Mouse (Mus musculus) olfactory bulb, adult 2 months (tissue): ENCODE data around the gene Cd37. TPM values are rescaled to one million over a fixed set of nuclear protein-coding genes. Genes with fewer than 3 reads are reported as not detected.

ENCODE experiments used
- H3K27ac ChIP-seq: fragments of 200-500 bp; 2 replicates; pipeline ENCODE4 v1.5.1; 2012; ENCODE audit warnings: low read depth, low read length; ENCODE audit not compliant: insufficient read depth
- H3K4me1 ChIP-seq: fragments of 200-500 bp; 2 replicates; pipeline ENCODE4 v1.6.1; 2012; ENCODE audit warnings: low read length; ENCODE audit not compliant: control insufficient read depth, insufficient read depth
- H3K4me3 ChIP-seq: fragments of 200-500 bp; 2 replicates; pipeline ENCODE4 v1.5.1; 2012; ENCODE audit warnings: mild to moderate bottlenecking, low read depth, low read length, moderate library complexity; ENCODE audit not compliant: insufficient read depth
- CTCF ChIP-seq: fragments of 200-500 bp; IDR thresholded peaks from 2 replicates; pipeline ENCODE4 v1.5.1; 2012; ENCODE audit warnings: low read depth, mild to moderate bottlenecking, low read length, moderate library complexity; ENCODE audit not compliant: insufficient read depth
- POLR2A ChIP-seq: fragments of 200-500 bp; IDR thresholded peaks from 2 replicates; pipeline ENCODE4 v1.6.1; 2012; ENCODE audit warnings: mild to moderate bottlenecking, low read depth, low read length, moderate library complexity; ENCODE audit not compliant: insufficient read depth
- WGBS: fragments of 180-500 bp; shearing (Covaris S2); methylation state at CpG from one replicate; pipeline ENCODE4 v1.1.7; 2018; 5-methylcytosine and 5-hydroxymethylcytosine counted together
- polyA plus RNA-seq: library from polyadenylated mRNA; stranded (reverse); fragments of >200 nt; gene quantifications from 2 replicates; pipeline ENCODE4 v1.2.4, GENCODE M21; 2012; ENCODE audit warnings: low replicate concordance; ENCODE audit not compliant: missing spikeins, insufficient read depth, insufficient read length

Gene Cd37
- polyA plus RNA-seq, 1 experiment, result not detected

- WGBS, result 89% methylated on average over 7 of the region's 7 CpGs
These were observed 9.3 kb downstream of the Cd37 start for GRCm38 (mm10) chr7:45229459-45230203.

GRCm38 (mm10) chr7:45229046-45229445 is 9.9 kb downstream of the Cd37 start:
- no peak overlapping the region for H3K4me3 ChIP-seq
- no peak overlapping the region for H3K27ac ChIP-seq
- TF ChIP-seq POLR2A, result no peak
- no peak for TF ChIP-seq CTCF
- WGBS, result 97% methylated on average over 8 of the region's 8 CpGs
- H3K4me1 ChIP-seq, result peaks cover 2% of the 10 kb centered on the region

More at GRCm38 (mm10) chr7:45229459-45230203, 9.3 kb downstream of the Cd37 start:
- Histone ChIP-seq H3K4me3 (no peak overlapping the region), H3K27ac (no peak overlapping the region), H3K4me1 (peaks cover 5% of the 10 kb centered on the region)
- TF ChIP-seq CTCF (no peak), POLR2A (no peak)

GRCm38 (mm10) chr7:45228548-45228947 is 10.4 kb downstream of the Cd37 start:
- no peak overlapping the region for H3K27ac ChIP-seq
- H3K4me3 ChIP-seq, result no peak overlapping the region
- H3K4me1 ChIP-seq, result no peaks in the 10 kb centered on the region
- 97% methylated on average over 18 of the region's 18 CpGs for WGBS
- TF ChIP-seq POLR2A (no peak), CTCF (no peak)

- Histone ChIP-seq H3K4me3 (no peak overlapping the region), H3K4me1 (no peaks in the 10 kb centered on the region), H3K27ac (no peak overlapping the region)
- TF ChIP-seq CTCF (no peak), POLR2A (no peak)
- WGBS, result 97% methylated on average over 5 of the region's 5 CpGs
These were observed 12.5 kb downstream of the Cd37 start for GRCm38 (mm10) chr7:45226421-45226820.

- WGBS, result 90% methylated on average over 7 of the region's 7 CpGs
- Histone ChIP-seq H3K27ac (no peak overlapping the region), H3K4me1 (no peaks in the 10 kb centered on the region), H3K4me3 (no peak overlapping the region)
- TF ChIP-seq POLR2A (no peak), CTCF (no peak)
These were observed 14.1 kb downstream of the Cd37 start for GRCm38 (mm10) chr7:45224826-45225225.

- H3K4me1 ChIP-seq, result peaks cover 2% of the 10 kb centered on the region
- WGBS, result 92% methylated on average over 2 of the region's 2 CpGs
- no peak overlapping the region for H3K27ac ChIP-seq
- TF ChIP-seq CTCF, result no peak
- no peak for TF ChIP-seq POLR2A
- H3K4me3 ChIP-seq, result no peak overlapping the region
These were observed 17.2 kb downstream of the Cd37 start for GRCm38 (mm10) chr7:45221680-45222079.

- Histone ChIP-seq H3K27ac (no peak overlapping the region), H3K4me3 (no peak overlapping the region), H3K4me1 (peaks cover 13% of the 10 kb centered on the region)
- WGBS, result 9% methylated on average over 13 of the region's 13 CpGs
- no peak for TF ChIP-seq POLR2A
- TF ChIP-seq CTCF, result no peak
These were observed 22.3 kb downstream of the Cd37 start for GRCm38 (mm10) chr7:45216442-45217183.

GRCm38 (mm10) chr7:45215673-45216441 is 23.1 kb downstream of the Cd37 start, which contains the start of gene Tead2:
Gene Tead2 (plus strand): TSS chr7:45215753.
- no peak for TF ChIP-seq POLR2A
- TF ChIP-seq CTCF, result no peak
- no peak within 1 kb of the TSS for H3K27ac ChIP-seq
- peak within 1 kb of the TSS; percentile 35 for H3K4me3 ChIP-seq
- peaks cover 13% of the 10 kb centered on the region for H3K4me1 ChIP-seq
- WGBS, result 2% methylated on average over 55 of the region's 55 CpGs

- no peak overlapping the region for H3K27ac ChIP-seq
- WGBS, result 92% methylated on average over 5 of the region's 5 CpGs
- TF ChIP-seq POLR2A, result no peak
- no peak for TF ChIP-seq CTCF
These were observed 25.2 kb downstream of the Cd37 start for GRCm38 (mm10) chr7:45213708-45214107.

More at GRCm38 (mm10) chr7:45213708-45214107, 25.2 kb downstream of the Cd37 start:
- Histone ChIP-seq H3K4me1 (peaks cover 13% of the 10 kb centered on the region), H3K4me3 (no peak overlapping the region)
